Mouse (Mus musculus) small intestine, adult 2 months (tissue): Measurements from ENCODE around the gene Olfr524.

Experiments used
- CTCF ChIP-seq: fragments of 200-500 bp; IDR thresholded peaks from 2 replicates; pipeline ENCODE4 v1.5.1; 2012; ENCODE audit warnings: low read depth, mild to moderate bottlenecking, control low read depth, inconsistent platforms, low read length, moderate library complexity, mixed read lengths; ENCODE audit not compliant: insufficient replicate concordance, insufficient read length; ENCODE audit errors: extremely low read depth
- POLR2A ChIP-seq: fragments of 200-500 bp; IDR thresholded peaks from 2 replicates; pipeline ENCODE4 v1.6.1; 2012; ENCODE audit warnings: low read depth, mild to moderate bottlenecking, control low read depth, inconsistent platforms, low read length, moderate library complexity

DNA sequence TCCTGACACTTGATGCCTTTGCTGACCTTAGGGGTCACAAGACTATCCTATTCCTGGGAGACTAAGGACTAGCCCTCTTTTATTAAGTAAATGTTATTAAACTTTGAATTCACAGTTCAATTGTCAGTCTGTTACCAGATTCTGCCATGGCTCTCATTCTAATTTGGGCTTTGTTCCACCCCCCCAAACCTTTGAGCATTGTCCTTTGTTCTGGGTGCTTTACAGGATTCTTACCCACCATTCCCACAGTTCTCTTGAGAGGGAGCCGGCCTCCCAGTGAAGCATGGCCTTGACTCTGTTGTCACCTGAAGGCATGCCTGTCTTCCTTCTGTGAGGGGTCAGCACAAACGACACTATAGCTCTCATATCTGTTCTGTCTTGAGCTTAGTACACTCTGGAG, 25.3 kb upstream of the Olfr524 start:
- TF ChIP-seq CTCF, result no peak
- TF ChIP-seq POLR2A, result no peak
